Mouse (Mus musculus) MEL (cell line): Measurements from ENCODE around the gene Slamf8. TPM values are rescaled to one million over a fixed set of nuclear protein-coding genes. Genes with fewer than 3 reads are reported as not detected.

ENCODE experiments used
- DNase-seq: peaks from one replicate; pipeline ENCODE4 v3.0.0; 2011; ENCODE audit warnings: low read depth, low spot score
- H3K27ac ChIP-seq: 2 replicates; pipeline ENCODE4 v1.5.1; 2012; ENCODE audit warnings: low read depth, mild to moderate bottlenecking, control low read depth, low read length, moderate library complexity; ENCODE audit not compliant: control insufficient read depth
- H3K27me3 ChIP-seq, 2 experiments: fragments of 150-350 bp in 1 of 2; sonication (generic) in 1 of 2; 2 replicates each; pipeline ENCODE4 v1.6.1; 2012; ENCODE audit warnings: low read length in 2 of 2, mild to moderate bottlenecking in 2 of 2, improper control_type of control experiment in 1 of 2, moderate library complexity in 1 of 2; ENCODE audit not compliant: insufficient read depth in 2 of 2, control insufficient read depth in 1 of 2
- H3K36me3 ChIP-seq, 2 experiments: 2 replicates each; pipeline ENCODE4 v1.6.1; 2012 to 2014; ENCODE audit warnings: low read length in 2 of 2, improper control_type of control experiment in 1 of 2, inconsistent platforms in 1 of 2, mild to moderate bottlenecking in 1 of 2; ENCODE audit not compliant: insufficient read depth in 2 of 2, control insufficient read depth in 1 of 2
- H3K4me1 ChIP-seq, 2 experiments: fragments of 150-350 bp in 1 of 2; sonication (generic) in 1 of 2; 2 replicates each; pipeline ENCODE4 v1.6.1; 2012; ENCODE audit warnings: low read length in 2 of 2, improper control_type of control experiment in 1 of 2, mild to moderate bottlenecking in 1 of 2; ENCODE audit not compliant: insufficient read depth in 2 of 2, control insufficient read depth in 1 of 2
- H3K4me3 ChIP-seq, 2 experiments: fragments of 150-350 bp in 1 of 2; sonication (generic) in 1 of 2; 2 replicates each; pipeline ENCODE4 v1.5.1; 2012; ENCODE audit warnings: low read depth in 2 of 2, low read length in 2 of 2, mild to moderate bottlenecking in 2 of 2, moderate library complexity in 2 of 2, control low read depth in 1 of 2, improper control_type of control experiment in 1 of 2; ENCODE audit not compliant: control insufficient read depth in 1 of 2, insufficient read depth in 1 of 2
- H3K79me2 ChIP-seq: 2 replicates; pipeline ENCODE4 v1.6.1; 2012; ENCODE audit warnings: mild to moderate bottlenecking, low read length, moderate library complexity; ENCODE audit not compliant: control insufficient read depth, poor library complexity, insufficient read depth
- H3K9ac ChIP-seq: 2 replicates; pipeline ENCODE4 v1.6.1; 2012; ENCODE audit warnings: low read depth, mild to moderate bottlenecking, control low read depth, low read length, moderate library complexity; ENCODE audit not compliant: control insufficient read depth, poor library complexity, severe bottlenecking
- H3K9me3 ChIP-seq: fragments of 150-350 bp; sonication (generic); replicated peaks from 2 replicates; pipeline ENCODE4 v1.6.1; 2012; ENCODE audit warnings: mild to moderate bottlenecking, low read length, improper control_type of control experiment, moderate library complexity; ENCODE audit not compliant: insufficient read depth
- CHD2 ChIP-seq: IDR thresholded peaks from 2 replicates; pipeline ENCODE4 v1.6.1; 2011; ENCODE audit warnings: low read length, improper control_type of control experiment
- CTCF ChIP-seq, 3 experiments: IDR thresholded peaks in 2 of 3; conservative IDR thresholded peaks in 1 of 3; 2 replicates each; pipeline ENCODE4 v1.5.1; 2011 to 2012; ENCODE audit warnings: low read length in 3 of 3, low read depth in 2 of 3, mild to moderate bottlenecking in 2 of 3, improper control_type of control experiment in 1 of 3, inconsistent platforms in 1 of 3, mixed read lengths in 1 of 3, moderate library complexity in 1 of 3; ENCODE audit not compliant: control insufficient read depth in 1 of 3, insufficient read depth in 1 of 3, poor library complexity in 1 of 3, severe bottlenecking in 1 of 3
- E2F4 ChIP-seq: IDR thresholded peaks from 2 replicates; pipeline ENCODE4 v1.6.1; 2011; ENCODE audit warnings: low read depth, low read length, improper control_type of control experiment, borderline replicate concordance
- EP300 ChIP-seq, 2 experiments: IDR thresholded peaks; 2 replicates each; pipeline ENCODE4 v1.6.1; 2011; ENCODE audit warnings: improper control_type of control experiment in 2 of 2, low read length in 2 of 2, low read depth in 1 of 2, mild to moderate bottlenecking in 1 of 2
- ETS1 ChIP-seq: IDR thresholded peaks from 2 replicates; pipeline ENCODE4 v1.6.1; 2012; ENCODE audit warnings: low read depth, mild to moderate bottlenecking, inconsistent platforms, low read length, improper control_type of control experiment, moderate library complexity
- GATA1 ChIP-seq: IDR thresholded peaks from 2 replicates; pipeline ENCODE4 v1.6.1; 2011; ENCODE audit warnings: low read depth, low read length, improper control_type of control experiment
- JUND ChIP-seq: IDR thresholded peaks from 2 replicates; pipeline ENCODE4 v1.6.1; 2011; ENCODE audit warnings: low read depth, mild to moderate bottlenecking, improper control_type of control experiment, low read length
- MAX ChIP-seq: IDR thresholded peaks from 2 replicates; pipeline ENCODE4 v1.6.1; 2011; ENCODE audit warnings: low read length, improper control_type of control experiment
- MAZ ChIP-seq: IDR thresholded peaks from 2 replicates; pipeline ENCODE4 v1.6.1; 2012; ENCODE audit warnings: low read depth, mild to moderate bottlenecking, inconsistent platforms, low read length, improper control_type of control experiment
- MEF2A ChIP-seq: IDR thresholded peaks from 2 replicates; pipeline ENCODE4 v1.6.1; 2014; ENCODE audit warnings: low read depth, mild to moderate bottlenecking, inconsistent platforms, low read length, improper control_type of control experiment; ENCODE audit not compliant: poor library complexity, insufficient replicate concordance, severe bottlenecking; ENCODE audit errors: extremely low read depth
- MXI1 ChIP-seq: IDR thresholded peaks from 2 replicates; pipeline ENCODE4 v1.6.1; 2011; ENCODE audit warnings: mild to moderate bottlenecking, low read depth, low read length, improper control_type of control experiment
- NELFE ChIP-seq: IDR thresholded peaks from 2 replicates; pipeline ENCODE4 v1.6.1; 2011; ENCODE audit warnings: low read depth, low read length, improper control_type of control experiment
- NRF1 ChIP-seq: IDR thresholded peaks from 2 replicates; pipeline ENCODE4 v1.6.1; 2014; ENCODE audit warnings: low read depth, mild to moderate bottlenecking, inconsistent platforms, low read length, improper control_type of control experiment, moderate library complexity; ENCODE audit not compliant: poor library complexity, insufficient read depth, severe bottlenecking
- RAD21 ChIP-seq: IDR thresholded peaks from 2 replicates; pipeline ENCODE4 v1.6.1; 2011; ENCODE audit warnings: mild to moderate bottlenecking, low read depth, low read length, improper control_type of control experiment
- SMC3 ChIP-seq: IDR thresholded peaks from 2 replicates; pipeline ENCODE4 v1.6.1; 2011; ENCODE audit warnings: low read depth, low read length, improper control_type of control experiment
- TAL1 ChIP-seq: IDR thresholded peaks from 2 replicates; pipeline ENCODE4 v1.6.1; 2012; ENCODE audit warnings: mild to moderate bottlenecking, inconsistent platforms, low read length, moderate library complexity, mixed read lengths
- TCF12 ChIP-seq: IDR thresholded peaks from 2 replicates; pipeline ENCODE4 v1.6.1; 2014; ENCODE audit warnings: low read depth, mild to moderate bottlenecking, inconsistent platforms, low read length, improper control_type of control experiment, moderate library complexity
- UBTF ChIP-seq: IDR thresholded peaks from 2 replicates; pipeline ENCODE4 v1.6.1; 2012; ENCODE audit warnings: low read depth, mild to moderate bottlenecking, inconsistent platforms, low read length, improper control_type of control experiment, moderate library complexity, borderline replicate concordance; ENCODE audit not compliant: insufficient read depth
- USF1 ChIP-seq: IDR thresholded peaks from 2 replicates; pipeline ENCODE4 v1.6.1; 2014; ENCODE audit warnings: low read depth, mild to moderate bottlenecking, inconsistent platforms, low read length, improper control_type of control experiment, moderate library complexity
- ZMIZ1 ChIP-seq: IDR thresholded peaks from 2 replicates; pipeline ENCODE4 v1.6.1; 2012; ENCODE audit warnings: low read depth, mild to moderate bottlenecking, inconsistent platforms, low read length, improper control_type of control experiment, moderate library complexity
- ZNF384 ChIP-seq: IDR thresholded peaks from 2 replicates; pipeline ENCODE4 v1.6.1; 2012; ENCODE audit warnings: low read depth, mild to moderate bottlenecking, inconsistent platforms, low read length, improper control_type of control experiment
- polyA plus RNA-seq, 2 experiments: library from polyadenylated mRNA; stranded (reverse) in 1 of 2; unstranded in 1 of 2; fragments of >175 nt in 1 of 2; fragments of >200 nt in 1 of 2; gene quantifications; 2 replicates each; pipeline versions ENCODE4 v1.2.1 to v1.2.4; 2012; ENCODE audit warnings: low replicate concordance in 2 of 2, low read depth in 1 of 2; ENCODE audit not compliant: insufficient read length in 2 of 2, insufficient read depth in 1 of 2, missing spikeins in 1 of 2
- total RNA-seq: library from RNA; depleted of rRNA; stranded (reverse); fragments of 300-350 nt; gene quantifications from 2 replicates; pipeline ENCODE4 v1.2.3, GENCODE M21; 2012

Gene Slamf8
- total and polyA plus RNA-seq, 3 experiments = not detected

- DNase-seq = no peak
- TF ChIP-seq MAZ (no peak), RAD21 (no peak), NRF1 (no peak), JUND (no peak), UBTF (no peak), EP300 (IDR thresholded peaks at IDR 0.05; ENCODE audit: low read depth in 1 of 2, low read length in 2 of 2) (no peak), ZNF384 (no peak), MEF2A (no peak), GATA1 (no peak), CHD2 (no peak)
- Histone ChIP-seq H3K4me3 (no peak overlapping the region), H3K79me2 (no peaks in the 10 kb centered on the region), H3K27ac (no peak overlapping the region), H3K27me3 (peaks cover 4% of the 10 kb centered on the region in 2 experiments), H3K36me3 (no peaks in the 10 kb centered on the region), H3K9me3 (no peaks in the 10 kb centered on the region), H3K9ac (no peak overlapping the region), H3K4me1 (no peaks in the 10 kb centered on the region)
These were observed 47.4 kb upstream of the Slamf8 start for GRCm38 (mm10) chr1:172637801-172638200.

DNA sequence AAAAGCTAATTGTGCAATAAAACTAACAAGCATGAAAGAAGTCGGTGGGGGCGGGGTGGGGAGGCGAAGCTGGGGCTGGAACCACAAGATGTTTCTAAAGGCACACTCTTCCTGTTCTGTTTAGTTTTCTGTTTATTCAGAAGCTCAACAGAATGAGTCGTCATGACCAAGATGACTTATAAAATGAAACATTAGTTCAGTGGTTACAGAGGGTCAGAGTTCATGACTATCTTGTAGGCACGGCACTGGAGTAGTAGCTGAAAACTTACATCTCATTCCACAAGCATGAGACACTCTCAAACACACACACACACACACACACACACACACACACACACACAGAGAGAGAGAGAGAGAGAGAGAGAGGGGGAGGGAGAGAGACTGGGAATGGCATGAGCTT, 45.9 kb upstream of the Slamf8 start:
- no peak for TF ChIP-seq UBTF
- no peak for TF ChIP-seq TAL1
- no peak for TF ChIP-seq MXI1
- no peak for TF ChIP-seq ZMIZ1
- no peak for TF ChIP-seq CTCF (IDR thresholded peaks at IDR 0.05 in 2 of 3, conservative IDR thresholded peaks at IDR 0.05 in 1 of 3; ENCODE audit: control insufficient read depth in 1 of 3, insufficient read depth in 1 of 3, low read depth in 2 of 3, low read length in 3 of 3, poor library complexity in 1 of 3, severe bottlenecking in 1 of 3)
- no peak for TF ChIP-seq TCF12
- TF ChIP-seq SMC3 = no peak
- no peak for TF ChIP-seq E2F4
- TF ChIP-seq MAX = no peak
- no peak for TF ChIP-seq ZNF384
- TF ChIP-seq NELFE = no peak
- no peak for TF ChIP-seq USF1
- no peak for TF ChIP-seq ETS1
- TF ChIP-seq, all 39 proteins: peak for 0
- no peak for DNase-seq

More for the DNA sequence above, 45.9 kb upstream of the Slamf8 start:
- Histone ChIP-seq H3K27ac (no peak overlapping the region), H3K36me3 (no peaks in the 10 kb centered on the region), H3K9me3 (no peaks in the 10 kb centered on the region), H3K4me3 (no peak overlapping the region), H3K27me3 (peaks cover 4% of the 10 kb centered on the region in 2 experiments), H3K79me2 (no peaks in the 10 kb centered on the region), H3K9ac (no peak overlapping the region), H3K4me1 (no peaks in the 10 kb centered on the region; a peak in 1 of 4 replicates)
